Mouse (Mus musculus) spleen, postnatal 36 days (tissue): Measurements from ENCODE around the gene Sspo.

Source experiments
- DNase-seq, 2 experiments: peaks; one replicate each; pipeline ENCODE4 v3.0.0; 2022; ENCODE audit warnings: low spot score in 2 of 2, mixed read lengths in 1 of 2

Sspo gene

GRCm38 (mm10) chr6:48447929-48448328 is at the start of gene Sspo:
Gene Sspo, plus strand, starts transcription at chr6:48448229.
- DNase-seq = no peak

GRCm38 (mm10) chr6:48399906-48400305 is 48.1 kb upstream of the Sspo start:
- no peak for DNase-seq

- no peak for DNase-seq
Observed at GRCm38 (mm10) chr6:48404071-48404470, 44.0 kb upstream of the Sspo start.

GRCm38 (mm10) chr6:48409726-48410343 is 38.2 kb upstream of the Sspo start:
- DNase-seq = no peak

- no peak for DNase-seq
Observed at GRCm38 (mm10) chr6:48410551-48410950, 37.5 kb upstream of the Sspo start.

GRCm38 (mm10) chr6:48411193-48412092 is 36.6 kb upstream of the Sspo start:
- no peak for DNase-seq

GRCm38 (mm10) chr6:48412147-48412546 is 35.9 kb upstream of the Sspo start:
- no peak for DNase-seq

- no peak for DNase-seq
Observed at GRCm38 (mm10) chr6:48412662-48413061, 35.4 kb upstream of the Sspo start.

- DNase-seq = no peak
Observed at GRCm38 (mm10) chr6:48413081-48413480, 34.9 kb upstream of the Sspo start.

GRCm38 (mm10) chr6:48414886-48415285 is 33.1 kb upstream of the Sspo start:
- DNase-seq = no peak

- DNase-seq = no peak
Observed at GRCm38 (mm10) chr6:48415636-48416035, 32.4 kb upstream of the Sspo start.

GRCm38 (mm10) chr6:48416486-48416885 is 31.5 kb upstream of the Sspo start:
- no peak for DNase-seq

- DNase-seq = no peak
Observed at GRCm38 (mm10) chr6:48420647-48421046, 27.4 kb upstream of the Sspo start.

GRCm38 (mm10) chr6:48423336-48423735 is 24.7 kb upstream of the Sspo start:
- DNase-seq = no peak

GRCm38 (mm10) chr6:48424074-48424473 is 24.0 kb upstream of the Sspo start:
- DNase-seq = no peak

- DNase-seq = no peak
Observed at GRCm38 (mm10) chr6:48426956-48427355, 21.1 kb upstream of the Sspo start.

GRCm38 (mm10) chr6:48428769-48429557 is 19.1 kb upstream of the Sspo start:
- DNase-seq = no peak

- no peak for DNase-seq
Observed at GRCm38 (mm10) chr6:48430748-48431147, 17.3 kb upstream of the Sspo start.

GRCm38 (mm10) chr6:48432893-48433816 is 14.9 kb upstream of the Sspo start:
- DNase-seq = no peak

GRCm38 (mm10) chr6:48434651-48435050 is 13.4 kb upstream of the Sspo start:
- no peak for DNase-seq

- no peak for DNase-seq
Observed at GRCm38 (mm10) chr6:48435111-48435510, 12.9 kb upstream of the Sspo start.
